In the genomic region with DNA sequence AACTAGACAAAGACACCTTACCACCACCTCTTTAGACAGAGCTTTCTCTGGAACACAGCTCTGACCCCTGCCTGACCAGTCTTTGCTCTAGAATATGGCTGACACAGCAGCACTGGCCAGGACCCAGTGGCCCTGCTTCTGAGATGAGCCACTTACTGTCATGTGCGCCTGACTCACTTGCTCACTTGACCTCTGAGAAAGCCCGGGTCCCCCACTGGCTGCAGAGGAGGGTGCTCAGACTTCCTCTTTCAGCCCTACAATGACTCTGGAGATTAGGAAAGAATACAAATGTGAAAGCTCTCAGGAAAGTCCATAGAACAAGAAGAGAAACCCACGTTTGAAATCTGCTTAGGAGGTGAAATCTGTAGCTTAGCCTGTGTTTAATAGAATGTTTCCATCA, we compare ENCODE assay signal across 9 mouse cellular contexts. TPM values are rescaled to one million over a fixed set of nuclear protein-coding genes. Genes with fewer than 3 reads are reported as not detected.
DNase-seq lines count a peak whose midpoint lies in the region.
"Had no signal": no experiment of that assay in that cellular context is flagged by ENCODE, and none has a peak within 500 bp of the region (broad histone marks: within the 10 kb centered on the region; RNA-seq: fewer than 3 reads in every experiment).

No protein-coding gene starts in this region.

- DNase-seq in gastrocnemius, adult 18-20 months (ENCODE audit: low spot score): peak; percentile 13
- no peak for DNase-seq in gastrocnemius, postnatal 36 days
- peak; percentile 15 for DNase-seq in 3134 (ENCODE audit: extremely low read depth, insufficient read length, low spot score)
- DNase-seq in brain, adult 2 months (ENCODE audit: low read depth, low spot score): peak; percentile 38
- peak; percentile 59 to 82 for DNase-seq in kidney, postnatal 25 days
- DNase-seq in yolk sac, embryonic 10.5 days (ENCODE audit: low spot score): peak; percentile 75
- no peak for DNase-seq in embryo, embryonic 10 days (ENCODE audit: low spot score)
- no peak for DNase-seq in left cerebral cortex, postnatal 36 days (ENCODE audit: low spot score in 2 of 2)
- DNase-seq: lung, embryonic 14.5 days had no signal

- intact Hi-C loops in gastrocnemius, postnatal 36 days (cut with DNase I): no loop called here
- intact Hi-C loops in left cerebral cortex, postnatal 36 days (cut with DNase I): loop anchor here (5.0 kb wide), 1 partner anchor 41 kb away; no protein-coding TSS in a partner anchor

RNA-seq across cellular contexts. Expression of a gene that starts 45.1 kb away (rescaled TPM):
- total RNA-seq in gastrocnemius, adult 18-20 months (2021): 100 to 1,000 TPM; 142 to 143 TPM
- 100 to 1,000 TPM; 115 to 129 TPM for total RNA-seq in gastrocnemius, postnatal 36 days (2021)
- total RNA-seq in left cerebral cortex, postnatal 36 days (2021): 100 to 1,000 TPM in 1 of 2 experiments, 10 to 100 TPM in 1; 97.4 to 104 TPM

Comparison
In these comparisons a context has a peak if more than half of its experiments do, and no peak if none do; other contexts are left out.
1. DNase-seq: peak in gastrocnemius, adult 18-20 months (single experiment), 3134 (single experiment), brain, adult 2 months (single experiment), kidney, postnatal 25 days (2 of 2) and yolk sac, embryonic 10.5 days (single experiment); none in gastrocnemius, postnatal 36 days (0 of 2), embryo, embryonic 10 days (single experiment) and left cerebral cortex, postnatal 36 days (0 of 2).